Mouse (Mus musculus): ENCODE results near the gene Gss. TPM values are rescaled to one million over a fixed set of nuclear protein-coding genes. Genes with fewer than 3 reads are reported as not detected.

The Gss gene
- polyA plus RNA-seq, 1 experiment from 2014 or later = 37.1 TPM

- no peak overlapping the region for H3K4me3 ChIP-seq (ENCODE audit: low read depth, low read length)
- 85% methylated on average over 8 of the region's 8 CpGs for WGBS
- peaks cover 21% of the 10 kb centered on the region for H3K36me3 ChIP-seq (ENCODE audit: insufficient read depth, low read length)
- DNase-seq (ENCODE audit: low spot score) (no peak), ATAC-seq (no peak)
- H3K27me3 ChIP-seq (replicated peaks; ENCODE audit: insufficient read depth, low read length) = peaks cover 7% of the 10 kb centered on the region; the same call in 1 of the 2 replicates
- peaks cover 4% of the 10 kb centered on the region; the same call in 1 of the 2 replicates for H3K4me1 ChIP-seq (ENCODE audit: insufficient read depth, low read depth, low read length)
- H3K27ac ChIP-seq (ENCODE audit: low read length) = no peak overlapping the region
- no peak for TF ChIP-seq EP300 (IDR thresholded peaks at IDR 0.05)
- TF ChIP-seq CTCF (IDR thresholded peaks at IDR 0.05) = no peak
- H3K9me3 ChIP-seq (ENCODE audit: low read length) = no peaks in the 10 kb centered on the region
- no peak overlapping the region for H3K9ac ChIP-seq (replicated peaks; ENCODE audit: low read depth)
- no peak overlapping the region for H3K4me2 ChIP-seq (replicated peaks; ENCODE audit: low read depth, low read length)
Observed at GRCm38 (mm10) chr2:155634562-155634961, 42.0 kb upstream of the Gss start.

GRCm38 (mm10) chr2:155633731-155634130, 41.1 kb upstream of the Gss start:
- TF ChIP-seq CTCF (IDR thresholded peaks at IDR 0.05) = no peak
- TF ChIP-seq EP300 (IDR thresholded peaks at IDR 0.05) = no peak
- DNase-seq (ENCODE audit: low spot score) (no peak), ATAC-seq (no peak)
- no peak overlapping the region for H3K4me2 ChIP-seq (replicated peaks; ENCODE audit: low read depth, low read length)
- H3K27ac ChIP-seq (ENCODE audit: low read length) = no peak overlapping the region
- WGBS = 91% methylated on average over 9 of the region's 9 CpGs
- H3K9me3 ChIP-seq (ENCODE audit: low read length) = no peaks in the 10 kb centered on the region
- peaks cover 16% of the 10 kb centered on the region; the same call in 1 of the 2 replicates for H3K36me3 ChIP-seq (ENCODE audit: insufficient read depth, low read length)
- peaks cover 8% of the 10 kb centered on the region for H3K4me1 ChIP-seq (ENCODE audit: insufficient read depth, low read depth, low read length)
- H3K27me3 ChIP-seq (replicated peaks; ENCODE audit: insufficient read depth, low read length) = peaks cover 7% of the 10 kb centered on the region; the same call in 1 of the 2 replicates
- no peak overlapping the region for H3K4me3 ChIP-seq (ENCODE audit: low read depth, low read length)
- no peak overlapping the region for H3K9ac ChIP-seq (replicated peaks; ENCODE audit: low read depth)

- peaks cover 11% of the 10 kb centered on the region; the same call in 1 of the 2 replicates for H3K27me3 ChIP-seq (replicated peaks; ENCODE audit: insufficient read depth, low read length)
- WGBS = 42% methylated on average over 19 of the region's 19 CpGs
- H3K4me2 ChIP-seq (replicated peaks; ENCODE audit: low read depth, low read length) = no peak overlapping the region; the same call in 1 of the 2 replicates
- H3K9ac ChIP-seq (replicated peaks; ENCODE audit: low read depth) = no peak overlapping the region
- no peak overlapping the region for H3K4me3 ChIP-seq (ENCODE audit: low read depth, low read length)
- TF ChIP-seq EP300 (IDR thresholded peaks at IDR 0.05) (peak; percentile 48; the same call in 1 of the 2 replicates), CTCF (IDR thresholded peaks at IDR 0.05) (peak; percentile 17)
- no peaks in the 10 kb centered on the region for H3K9me3 ChIP-seq (ENCODE audit: low read length)
- peaks cover 8% of the 10 kb centered on the region for H3K4me1 ChIP-seq (ENCODE audit: insufficient read depth, low read depth, low read length)
- peak; percentile 82 for DNase-seq (ENCODE audit: low spot score)
- H3K27ac ChIP-seq (ENCODE audit: low read length) = no peak overlapping the region
- peak; percentile 90 for ATAC-seq
- H3K36me3 ChIP-seq (ENCODE audit: insufficient read depth, low read length) = peaks cover 16% of the 10 kb centered on the region; the same call in 1 of the 2 replicates
Observed at GRCm38 (mm10) chr2:155633121-155633520, 40.5 kb upstream of the Gss start.

GRCm38 (mm10) chr2:155632138-155632936, 39.7 kb upstream of the Gss start:
- no peak for ATAC-seq
- DNase-seq (ENCODE audit: low spot score) = no peak
- Histone ChIP-seq H3K4me1 (ENCODE audit: insufficient read depth, low read depth, low read length) (peaks cover 8% of the 10 kb centered on the region), H3K9ac (replicated peaks; ENCODE audit: low read depth) (no peak overlapping the region), H3K9me3 (ENCODE audit: low read length) (no peaks in the 10 kb centered on the region), H3K27ac (ENCODE audit: low read length) (no peak overlapping the region), H3K4me2 (replicated peaks; ENCODE audit: low read depth, low read length) (no peak overlapping the region), H3K4me3 (ENCODE audit: low read depth, low read length) (no peak overlapping the region), H3K27me3 (replicated peaks; ENCODE audit: insufficient read depth, low read length) (peaks cover 11% of the 10 kb centered on the region; the same call in 1 of the 2 replicates), H3K36me3 (ENCODE audit: insufficient read depth, low read length) (peaks cover 16% of the 10 kb centered on the region; the same call in 1 of the 2 replicates)
- WGBS = 59% methylated on average over 29 of the region's 30 CpGs
- TF ChIP-seq CTCF (IDR thresholded peaks at IDR 0.05) = no peak
- TF ChIP-seq EP300 (IDR thresholded peaks at IDR 0.05) = no peak

GRCm38 (mm10) chr2:155630590-155631416, 38.2 kb upstream of the Gss start:
- DNase-seq (ENCODE audit: low spot score) (peak; percentile 38), ATAC-seq (no peak)
- Histone ChIP-seq H3K4me2 (replicated peaks; ENCODE audit: low read depth, low read length) (no peak overlapping the region), H3K27ac (ENCODE audit: low read length) (no peak overlapping the region), H3K9ac (replicated peaks; ENCODE audit: low read depth) (no peak overlapping the region), H3K9me3 (ENCODE audit: low read length) (no peaks in the 10 kb centered on the region), H3K36me3 (ENCODE audit: insufficient read depth, low read length) (peaks cover 14% of the 10 kb centered on the region; the same call in 1 of the 2 replicates), H3K4me1 (ENCODE audit: insufficient read depth, low read depth, low read length) (peaks cover 8% of the 10 kb centered on the region), H3K27me3 (replicated peaks; ENCODE audit: insufficient read depth, low read length) (peaks cover 16% of the 10 kb centered on the region; the same call in 1 of the 2 replicates), H3K4me3 (ENCODE audit: low read depth, low read length) (no peak overlapping the region)
- 35% methylated on average over 41 of the region's 43 CpGs for WGBS
- TF ChIP-seq EP300 (IDR thresholded peaks at IDR 0.05) (no peak), CTCF (IDR thresholded peaks at IDR 0.05) (no peak)

GRCm38 (mm10) chr2:155630153-155630552, 37.5 kb upstream of the Gss start:
- DNase-seq (ENCODE audit: low spot score) (no peak), ATAC-seq (no peak)
- H3K9me3 ChIP-seq (ENCODE audit: low read length) = no peaks in the 10 kb centered on the region
- no peak overlapping the region for H3K27ac ChIP-seq (ENCODE audit: low read length)
- H3K4me3 ChIP-seq (ENCODE audit: low read depth, low read length) = no peak overlapping the region
- no peak overlapping the region for H3K9ac ChIP-seq (replicated peaks; ENCODE audit: low read depth)
- peaks cover 8% of the 10 kb centered on the region for H3K4me1 ChIP-seq (ENCODE audit: insufficient read depth, low read depth, low read length)
- H3K4me2 ChIP-seq (replicated peaks; ENCODE audit: low read depth, low read length) = no peak overlapping the region
- WGBS = 57% methylated on average over 20 of the region's 20 CpGs
- TF ChIP-seq EP300 (IDR thresholded peaks at IDR 0.05) (no peak), CTCF (IDR thresholded peaks at IDR 0.05) (no peak)
- 0 out of 2 replicates have a peak, but pooled peaks cover 9% of the 10 kb centered on the region for H3K36me3 ChIP-seq (ENCODE audit: insufficient read depth, low read length)
- peaks cover 16% of the 10 kb centered on the region; the same call in 1 of the 2 replicates for H3K27me3 ChIP-seq (replicated peaks; ENCODE audit: insufficient read depth, low read length)
